Mouse (Mus musculus): ENCODE data around the gene Galnt2. TPM values are rescaled to one million over a fixed set of nuclear protein-coding genes. Genes with fewer than 3 reads are reported as not detected.

Gene Galnt2
- total RNA-seq, 2 experiments from 2014 or later = 1.9 to 9.5 TPM

DNA sequence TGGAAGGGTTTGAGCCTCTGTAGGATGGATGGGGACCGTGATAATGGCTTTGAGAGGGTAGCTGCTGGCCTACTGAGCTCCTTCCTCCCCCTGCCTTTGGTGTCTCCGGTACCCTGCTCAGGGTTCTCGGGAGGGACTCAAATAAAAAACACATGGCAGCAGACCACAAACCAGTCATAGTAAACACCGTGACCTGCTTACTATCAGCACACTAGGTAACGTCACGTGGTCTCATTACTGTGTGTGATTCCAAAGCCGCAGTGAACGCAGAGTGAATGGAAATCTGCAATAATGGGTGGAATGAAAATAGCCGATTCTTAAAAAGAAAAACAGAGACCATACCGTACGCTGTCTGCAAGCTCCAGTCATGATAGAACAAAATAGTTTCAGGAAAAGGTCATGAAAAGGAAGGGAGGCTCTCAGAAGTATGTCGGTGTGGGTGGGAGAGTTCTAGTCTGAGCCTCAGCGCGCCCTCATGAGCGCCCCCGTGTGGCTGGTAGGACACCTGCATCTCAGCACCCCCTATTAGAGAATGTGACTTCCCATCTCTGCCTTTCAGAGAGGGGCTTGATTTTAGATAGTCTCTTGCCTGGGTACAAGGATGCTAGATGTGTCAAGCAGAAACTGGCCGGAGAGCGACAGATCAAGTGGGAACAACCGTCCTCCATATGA is 115.8 kb downstream of the Galnt2 start:
- ATAC-seq (replicated peaks; ENCODE audit: low FRiP score, low TSS enrichment, poor library complexity, severe bottlenecking) = 0 out of 2 replicates have a peak, but pooled peaks have one; percentile 51

DNA sequence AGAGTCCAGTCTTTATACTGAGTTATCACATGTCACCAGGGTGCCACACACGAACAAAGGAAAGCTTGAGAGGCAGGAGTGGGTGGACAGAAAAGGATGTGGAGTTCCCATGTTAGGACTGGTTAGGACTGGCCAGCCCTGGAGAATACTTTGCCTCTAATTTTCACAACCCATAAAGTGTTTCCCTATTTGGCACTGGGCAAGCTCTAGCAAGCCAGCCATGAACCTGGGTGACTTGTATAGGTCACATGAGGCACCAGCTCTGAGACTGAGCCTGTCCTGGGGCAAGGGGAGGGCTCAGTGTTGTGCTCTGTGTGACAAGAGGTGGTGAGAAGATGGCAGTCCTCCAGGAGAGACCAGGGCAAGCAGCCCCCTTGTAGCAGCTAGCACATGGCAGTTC is 116.9 kb downstream of the Galnt2 start:
- ATAC-seq (replicated peaks; ENCODE audit: low FRiP score, low TSS enrichment, poor library complexity, severe bottlenecking) = no peak

DNA sequence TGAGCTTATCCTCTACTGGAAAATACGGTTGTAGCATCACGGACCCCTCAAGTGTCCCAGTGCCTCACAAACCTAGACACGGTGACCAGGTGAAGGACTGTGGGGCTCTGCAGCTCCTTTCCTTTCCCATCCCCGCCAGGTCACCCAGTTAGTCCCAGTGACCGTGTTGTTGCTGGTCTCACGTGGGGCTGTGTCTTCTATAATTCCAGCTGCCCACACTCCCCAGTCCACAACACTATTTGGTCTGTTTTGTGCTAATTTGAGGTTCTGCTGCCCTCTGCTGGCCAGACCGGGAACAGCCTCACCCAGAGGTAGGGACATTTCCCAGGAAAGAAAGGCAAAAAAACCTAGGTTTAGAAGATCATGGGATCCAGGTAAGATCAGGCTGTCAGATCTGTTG is 118.5 kb downstream of the Galnt2 start:
- peak; percentile 64 for ATAC-seq (replicated peaks; ENCODE audit: low FRiP score, low TSS enrichment, poor library complexity, severe bottlenecking)

DNA sequence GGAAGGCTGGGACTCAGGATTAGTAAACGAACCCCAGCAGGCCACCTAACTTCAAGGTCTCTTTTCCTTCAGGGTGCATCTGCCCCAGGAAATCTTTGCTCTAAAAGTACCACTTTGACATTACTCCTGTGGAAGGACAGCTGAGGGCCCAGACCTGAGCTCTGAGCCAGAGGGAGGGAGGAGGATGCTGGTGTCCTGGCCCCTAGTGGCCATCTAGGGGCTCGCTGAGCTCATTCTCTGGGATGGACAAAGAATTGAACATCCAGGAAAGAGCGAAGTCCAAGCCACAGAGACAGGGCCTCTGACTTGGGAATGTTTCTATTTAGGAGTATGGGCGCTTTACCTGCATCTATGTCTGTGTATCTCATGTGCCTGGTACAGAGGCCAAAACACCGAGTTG is 120.4 kb downstream of the Galnt2 start:
- no peak for ATAC-seq (replicated peaks; ENCODE audit: low FRiP score, low TSS enrichment, poor library complexity, severe bottlenecking)

DNA sequence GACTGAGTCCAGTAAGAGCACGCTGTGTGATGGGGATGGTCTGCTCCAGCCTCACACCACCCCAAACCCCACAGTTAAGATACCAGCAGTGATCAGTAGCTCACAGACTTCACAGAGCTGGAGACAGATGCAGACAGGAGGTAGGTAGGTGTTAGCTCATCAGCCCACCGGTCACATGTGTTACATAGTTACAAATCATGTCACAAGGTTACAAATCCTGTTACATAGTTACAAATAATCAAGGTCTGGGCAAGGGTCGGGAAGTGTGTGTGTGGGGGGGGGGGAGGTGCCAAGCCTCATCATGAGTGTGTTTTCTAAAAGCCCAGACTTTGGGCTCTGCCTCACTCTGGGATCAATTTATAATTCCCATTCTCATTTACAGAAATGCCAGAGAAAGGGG is 129.7 kb downstream of the Galnt2 start:
- ATAC-seq (replicated peaks; ENCODE audit: low FRiP score, low TSS enrichment, poor library complexity, severe bottlenecking) = no peak

DNA sequence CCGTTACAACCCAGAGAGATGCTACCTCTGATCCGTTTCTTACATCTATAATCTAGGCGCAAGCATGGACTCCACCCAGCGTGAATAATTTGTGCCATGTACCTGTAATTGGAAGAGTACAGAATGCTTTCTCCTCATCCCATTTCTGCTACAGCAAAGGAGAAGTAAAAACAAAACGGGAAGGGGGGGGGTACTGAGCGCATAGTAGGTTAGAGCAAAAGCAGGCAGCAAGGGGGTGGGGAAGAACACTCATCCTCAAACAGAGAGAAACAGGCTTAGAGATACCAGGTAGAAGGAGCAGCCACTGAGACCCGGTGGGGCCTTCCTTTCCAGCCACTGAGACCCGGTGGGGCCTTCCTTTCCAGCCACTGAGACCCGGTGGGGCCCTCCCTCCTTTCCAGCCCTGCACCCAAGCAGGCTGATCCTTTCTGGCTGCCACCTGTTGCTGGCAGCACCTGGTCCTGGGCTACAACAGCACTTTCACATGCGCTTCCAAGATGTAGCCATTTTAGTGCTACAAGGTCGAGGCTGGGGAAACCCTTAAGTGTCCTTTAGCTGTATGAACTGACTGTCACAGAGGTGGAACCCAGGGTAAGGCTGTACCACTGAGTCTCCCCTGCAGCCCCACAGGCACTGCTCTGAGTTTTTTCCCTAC is 130.7 kb downstream of the Galnt2 start:
- ATAC-seq (replicated peaks; ENCODE audit: low FRiP score, low TSS enrichment, poor library complexity, severe bottlenecking) = no peak

DNA sequence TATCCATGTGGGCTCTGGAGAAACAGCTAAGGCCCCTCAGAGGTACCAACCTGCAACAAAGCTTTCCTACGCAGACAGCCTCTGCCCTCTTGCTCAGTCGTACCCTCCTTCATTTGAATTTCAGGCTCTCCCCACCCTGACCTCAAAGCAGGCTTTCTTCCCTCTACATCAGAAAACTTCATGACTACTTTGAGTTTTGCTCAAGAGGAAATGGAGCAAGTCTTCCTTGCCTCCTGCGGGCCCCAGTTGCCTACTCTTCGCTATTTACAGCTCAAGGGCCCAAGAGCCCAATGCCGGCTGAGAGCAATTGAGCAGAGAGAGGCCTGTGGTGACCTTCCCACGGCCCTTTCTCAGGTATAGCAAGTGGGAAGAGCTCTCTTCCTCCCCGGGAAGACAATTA is 131.4 kb downstream of the Galnt2 start:
- no peak for ATAC-seq (replicated peaks; ENCODE audit: low FRiP score, low TSS enrichment, poor library complexity, severe bottlenecking)

DNA sequence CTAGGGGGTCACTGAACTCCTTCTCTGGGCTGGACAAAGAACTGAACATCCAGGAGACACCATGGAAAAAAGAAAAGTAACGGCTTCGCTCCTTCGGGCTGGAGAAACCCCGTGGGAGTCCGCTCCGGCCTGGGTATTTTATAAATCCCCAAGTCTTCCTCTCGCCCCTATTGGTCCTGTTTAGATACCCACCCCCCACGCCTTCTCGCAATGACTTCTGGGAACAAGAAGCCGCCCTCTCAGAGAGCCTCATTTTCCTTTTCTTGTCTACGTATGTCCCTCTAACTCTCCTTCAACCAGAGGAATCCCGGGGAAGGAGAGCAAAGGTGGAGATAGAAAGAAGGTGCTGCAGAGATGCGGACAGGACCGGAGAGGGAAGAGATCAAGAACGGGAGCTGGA is 132.1 kb downstream of the Galnt2 start:
- no peak for ATAC-seq (replicated peaks; ENCODE audit: low FRiP score, low TSS enrichment, poor library complexity, severe bottlenecking)

DNA sequence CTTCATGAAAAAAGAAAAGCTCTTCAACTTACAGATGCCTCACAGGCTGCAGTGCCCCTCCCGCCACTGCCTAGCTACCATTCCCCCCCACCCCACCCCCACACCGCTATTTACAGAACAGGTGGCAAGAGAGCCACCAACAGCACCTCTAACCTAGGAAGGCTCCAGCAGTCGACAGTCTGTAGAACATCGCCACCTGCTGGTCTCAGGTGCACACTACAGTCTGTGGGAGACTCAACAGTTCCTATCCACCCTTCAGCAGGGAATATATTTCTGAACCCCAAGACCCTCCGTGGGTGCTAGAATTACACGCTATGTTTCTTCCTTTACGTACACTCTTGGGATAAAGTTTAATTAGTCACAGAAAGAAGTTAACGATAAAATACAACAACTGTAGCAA is 137.0 kb downstream of the Galnt2 start:
- ATAC-seq (replicated peaks; ENCODE audit: low FRiP score, low TSS enrichment, poor library complexity, severe bottlenecking) = peak; percentile 86

DNA sequence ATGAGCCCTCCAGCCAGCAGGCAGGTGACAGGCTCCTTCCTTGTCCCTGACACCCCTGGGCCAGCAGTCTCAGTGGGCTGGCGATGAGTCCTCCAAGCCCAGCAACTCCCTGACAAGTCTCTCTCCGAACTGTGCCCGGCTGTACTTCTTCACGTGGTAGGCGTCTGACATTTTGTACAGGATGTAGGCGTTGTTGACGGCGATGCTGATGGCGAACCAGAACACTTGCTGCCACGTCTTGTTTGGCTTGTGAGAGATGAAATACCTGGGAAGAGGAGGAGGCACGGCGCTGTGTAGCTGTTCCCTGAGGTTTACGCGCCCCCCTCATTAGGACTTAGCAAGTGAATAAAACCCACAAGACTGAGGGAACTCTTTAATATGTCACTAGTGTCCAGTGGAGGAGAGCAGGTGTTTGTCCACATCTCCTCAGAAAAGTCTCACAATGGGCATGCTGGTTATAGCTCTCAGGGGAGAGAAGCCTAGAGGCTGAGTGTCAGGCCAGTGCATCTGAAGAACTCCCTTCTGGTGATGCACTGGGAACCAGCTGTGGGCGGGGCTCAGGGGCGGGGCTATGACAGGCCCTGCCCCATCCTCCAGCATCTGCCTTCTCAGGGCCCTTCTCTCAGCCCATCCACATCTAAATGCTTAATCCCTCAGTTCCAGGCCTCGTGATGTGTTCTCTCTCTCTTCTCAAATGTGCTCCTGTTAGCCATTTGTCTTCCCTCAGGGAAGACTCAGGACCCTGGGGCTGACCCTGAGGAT is 139.4 kb downstream of the Galnt2 start:
- 0 out of 2 replicates have a peak, but pooled peaks have one; percentile 49 for ATAC-seq (replicated peaks; ENCODE audit: low FRiP score, low TSS enrichment, poor library complexity, severe bottlenecking)

DNA sequence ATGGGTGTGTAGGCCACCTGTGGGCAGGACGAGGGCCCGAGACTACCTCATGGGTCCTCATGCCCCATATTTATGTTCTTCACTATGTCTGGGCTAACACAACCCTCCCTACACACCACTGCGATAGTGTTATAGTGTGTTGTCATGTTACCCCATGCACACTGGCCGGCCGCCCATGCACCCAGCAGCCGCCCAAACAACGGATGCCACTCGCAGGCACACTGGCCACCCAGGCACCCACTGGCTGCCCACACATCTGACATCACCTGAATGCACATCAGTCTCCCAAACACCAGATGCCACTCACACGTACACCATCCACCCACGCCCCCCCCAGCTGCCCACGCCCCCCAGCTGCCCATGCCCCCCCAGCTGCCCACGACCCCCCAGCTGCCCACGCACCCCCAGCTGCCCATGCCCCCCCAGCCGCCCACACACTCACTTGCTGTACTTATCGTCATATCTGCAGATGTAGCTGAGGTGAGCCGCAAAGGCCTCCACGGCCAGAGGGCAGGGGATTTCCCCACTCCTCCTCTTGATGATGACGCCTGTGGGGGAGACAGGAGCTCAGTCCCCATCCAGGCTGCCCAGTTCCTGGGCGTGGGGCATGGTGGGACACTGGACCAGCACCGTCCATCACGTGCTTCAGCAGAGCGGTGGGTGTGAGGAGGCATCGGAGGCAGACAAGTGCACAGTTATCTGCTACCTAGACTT is 140.4 kb downstream of the Galnt2 start:
- ATAC-seq (replicated peaks; ENCODE audit: low FRiP score, low TSS enrichment, poor library complexity, severe bottlenecking) = no peak

DNA sequence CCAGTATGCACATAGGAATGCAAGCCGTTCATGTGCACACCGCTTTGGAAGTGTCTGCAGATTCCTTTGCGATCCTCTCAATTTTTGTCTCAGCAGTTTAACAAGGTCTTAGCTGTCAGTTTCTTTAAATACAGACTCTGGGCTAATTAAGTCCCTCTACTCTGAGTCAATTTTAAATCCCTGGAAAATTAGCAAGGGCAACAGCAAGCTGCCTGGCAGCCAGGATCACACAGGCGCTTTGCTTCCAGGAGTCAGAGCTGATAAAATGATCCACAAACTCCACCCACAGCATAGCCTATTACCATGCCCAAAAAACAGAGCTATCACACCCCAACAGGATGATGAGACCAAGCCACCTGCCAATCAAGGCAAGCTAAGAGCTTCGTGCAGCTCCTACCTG is 142.6 kb downstream of the Galnt2 start:
- no peak for ATAC-seq (replicated peaks; ENCODE audit: low FRiP score, low TSS enrichment, poor library complexity, severe bottlenecking)

DNA sequence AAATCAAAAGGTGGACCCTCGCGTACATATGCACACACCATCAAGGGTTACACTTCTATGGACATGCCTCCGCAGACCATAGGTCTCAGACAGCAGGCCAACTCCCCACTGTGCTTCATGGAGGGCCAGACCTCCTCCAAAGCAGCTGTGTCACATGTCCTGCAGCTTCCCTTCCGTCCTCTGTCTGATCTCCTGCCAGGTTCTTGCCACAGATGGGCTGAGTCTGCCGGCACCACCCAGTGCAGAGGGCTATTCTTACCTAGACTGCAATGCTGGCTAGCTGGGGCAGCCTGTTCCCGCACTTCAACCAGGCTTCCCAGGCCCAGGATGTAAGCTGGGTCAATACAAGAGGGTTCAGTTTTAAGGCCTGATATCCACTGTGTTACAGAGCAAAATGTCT is 144.0 kb downstream of the Galnt2 start:
- ATAC-seq (replicated peaks; ENCODE audit: low FRiP score, low TSS enrichment, poor library complexity, severe bottlenecking) = no peak

DNA sequence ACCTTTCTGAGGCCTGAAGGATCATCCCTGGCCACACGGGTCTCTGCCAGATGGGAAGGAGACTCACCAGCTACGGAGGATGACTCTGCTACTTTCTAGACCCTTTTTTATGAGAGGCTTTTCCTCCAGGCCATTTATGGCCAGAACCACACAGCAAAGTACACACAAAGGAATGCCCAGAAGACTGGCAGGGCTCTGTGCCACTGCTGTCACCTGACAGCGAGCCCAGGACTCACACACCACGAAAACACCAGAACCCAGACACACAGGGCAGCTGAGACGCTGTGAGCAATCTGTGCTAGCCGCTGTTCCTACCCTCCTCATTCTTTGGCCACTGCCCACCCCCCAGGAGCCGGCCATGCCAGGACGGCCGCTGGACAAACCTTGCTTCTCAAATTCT is 144.5 kb downstream of the Galnt2 start:
- no peak for ATAC-seq (replicated peaks; ENCODE audit: low FRiP score, low TSS enrichment, poor library complexity, severe bottlenecking)

DNA sequence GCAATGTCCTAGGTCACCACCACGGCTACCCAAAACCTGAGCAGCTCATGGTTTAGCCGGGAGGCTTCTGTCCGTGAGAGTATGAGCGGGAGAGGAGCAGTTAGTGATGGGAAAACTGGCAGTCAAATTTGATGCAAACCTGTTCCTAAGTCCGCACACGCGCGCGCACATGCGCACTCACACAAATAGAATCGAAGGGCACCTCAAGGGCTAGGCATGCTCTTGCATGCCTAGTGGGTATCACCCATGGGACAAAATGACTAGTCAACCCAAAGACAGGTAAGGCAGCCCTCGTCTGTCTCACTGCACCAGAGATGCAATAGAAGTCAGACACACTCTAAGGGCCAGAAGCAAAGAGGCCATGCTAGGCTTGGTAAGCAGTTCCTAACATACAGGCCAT is 145.2 kb downstream of the Galnt2 start:
- ATAC-seq (replicated peaks; ENCODE audit: low FRiP score, low TSS enrichment, poor library complexity, severe bottlenecking) = no peak

DNA sequence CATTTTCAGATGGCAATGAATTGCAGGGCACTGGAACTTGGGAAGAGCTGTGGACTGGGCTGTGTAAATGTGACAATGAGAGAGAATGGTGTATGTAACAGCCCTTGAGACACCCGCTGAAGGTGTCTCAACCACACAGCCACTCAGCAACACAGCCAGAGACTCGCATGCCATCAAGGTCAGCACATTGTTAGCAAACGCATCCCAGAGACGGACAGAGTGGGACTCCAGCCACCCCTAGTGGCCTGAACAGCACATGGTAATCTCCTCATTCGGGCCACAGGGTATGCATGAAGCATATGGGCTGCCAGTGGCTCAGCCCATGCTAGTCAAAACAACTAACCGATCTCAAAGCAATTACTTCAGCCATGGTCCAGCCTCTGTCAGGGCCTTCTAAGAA is 148.1 kb downstream of the Galnt2 start:
- no peak for ATAC-seq (replicated peaks; ENCODE audit: low FRiP score, low TSS enrichment, poor library complexity, severe bottlenecking)

DNA sequence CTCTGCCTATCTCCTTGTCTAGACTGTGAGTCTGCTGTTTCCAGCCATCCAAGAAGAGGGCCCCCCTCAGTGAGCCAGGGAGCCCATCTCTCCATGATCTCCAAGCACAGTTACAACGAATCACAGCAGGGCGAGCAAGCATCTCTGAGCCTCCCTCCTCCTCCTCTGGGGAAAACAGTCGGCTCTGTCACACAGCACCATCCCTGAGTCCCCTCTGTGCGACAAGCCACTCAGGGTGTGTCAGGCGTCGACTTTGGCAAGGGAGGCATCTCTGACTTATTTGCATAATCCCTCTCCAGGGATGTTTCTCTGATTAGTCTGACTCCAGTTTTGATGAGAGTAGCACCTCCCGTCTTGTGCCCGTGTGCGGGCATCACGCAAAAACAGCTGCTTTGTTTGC is 151.0 kb downstream of the Galnt2 start:
- no peak for ATAC-seq (replicated peaks; ENCODE audit: low FRiP score, low TSS enrichment, poor library complexity, severe bottlenecking)

DNA sequence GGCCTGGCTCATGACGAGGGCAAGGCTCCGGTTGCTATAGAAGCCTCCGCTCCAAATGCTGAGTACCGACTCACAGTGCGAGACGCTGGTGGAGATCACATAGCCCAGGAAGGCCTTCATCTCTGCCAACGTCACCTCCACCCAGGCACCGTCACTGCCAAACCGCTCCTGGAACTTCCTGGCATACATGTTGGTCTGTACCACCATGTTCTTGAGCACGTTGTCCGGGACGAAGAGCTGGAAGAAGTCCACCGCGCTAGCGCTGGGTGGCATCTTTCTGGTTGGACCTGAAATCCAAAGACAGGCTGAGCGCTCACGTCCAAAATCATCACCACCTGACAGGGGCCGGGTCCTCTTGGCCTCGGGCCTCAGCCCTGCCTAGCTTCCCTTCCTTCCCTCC is 153.1 kb downstream of the Galnt2 start:
- ATAC-seq (replicated peaks; ENCODE audit: low FRiP score, low TSS enrichment, poor library complexity, severe bottlenecking) = no peak

DNA sequence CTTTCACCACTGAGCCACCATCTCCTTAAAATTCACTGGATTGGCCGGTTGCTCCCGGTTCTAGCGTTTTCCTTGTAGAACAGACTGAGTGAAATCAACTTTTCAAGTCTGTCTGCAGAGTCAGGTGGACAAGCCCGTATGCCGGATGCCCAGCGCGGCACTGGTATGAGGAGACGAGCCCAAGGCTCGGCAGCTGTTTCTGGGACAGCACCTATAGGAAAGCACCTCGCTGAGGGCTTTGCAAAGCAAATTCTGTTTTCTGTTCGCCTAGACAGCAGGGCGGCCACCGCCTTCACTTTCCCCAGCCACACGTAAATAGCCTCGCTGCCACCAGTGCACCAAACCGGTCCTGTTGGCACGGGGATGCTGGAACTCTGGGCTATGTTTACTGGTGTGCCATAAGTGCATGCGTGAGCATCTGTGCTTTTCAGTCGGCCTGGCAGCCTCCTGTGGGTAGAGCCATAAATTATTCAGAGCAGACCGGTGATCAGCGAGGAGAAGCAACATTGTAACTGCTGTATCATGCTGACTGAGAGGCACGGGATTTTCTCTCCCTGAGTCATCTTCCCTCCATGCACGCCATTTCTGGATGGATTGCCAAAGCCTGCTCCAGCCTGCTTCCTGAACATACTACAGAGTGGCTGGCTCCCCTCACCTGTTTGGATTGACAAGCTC is 155.2 kb downstream of the Galnt2 start:
- ATAC-seq (replicated peaks; ENCODE audit: low FRiP score, low TSS enrichment, poor library complexity, severe bottlenecking) = no peak

DNA sequence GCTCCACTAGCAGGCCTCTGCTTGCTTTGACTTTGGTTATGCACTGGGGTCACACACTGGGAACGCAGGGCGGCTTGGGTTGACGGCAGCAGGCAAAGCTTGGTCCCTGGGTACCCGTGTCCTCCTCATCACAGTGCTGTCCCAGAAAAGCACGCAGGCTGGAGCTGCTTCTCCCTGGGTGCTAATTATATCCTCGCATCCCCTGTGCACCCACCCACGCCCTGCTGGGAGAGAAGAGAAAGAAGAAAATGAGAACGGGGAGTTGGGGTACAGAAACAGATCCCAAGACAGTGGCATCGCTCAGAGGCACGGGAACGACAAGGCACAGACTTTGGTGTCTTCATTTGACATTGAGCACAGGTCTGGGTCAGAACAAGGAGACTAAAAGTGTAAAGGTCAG is 158.3 kb downstream of the Galnt2 start:
- no peak for ATAC-seq (replicated peaks; ENCODE audit: low FRiP score, low TSS enrichment, poor library complexity, severe bottlenecking)
